Mouse (Mus musculus) stomach, embryonic 14.5 days (tissue): ENCODE measurements around the gene Mns1. TPM values are rescaled to one million over a fixed set of nuclear protein-coding genes. Genes with fewer than 3 reads are reported as not detected.

Experiments used
- ATAC-seq: fragments of 200-750 bp; cut with Nextera tagmentation; 2 replicates; pipeline ENCODE4 v1.8.0; 2017; ENCODE audit warnings: low read depth, moderate TSS enrichment; ENCODE audit not compliant: insufficient number of reproducible peaks, insufficient read depth, low FRiP score
- H3K27ac ChIP-seq: fragments of 300-500 bp; sonication (generic); 2 replicates; pipeline ENCODE4 v1.5.1; 2014; ENCODE audit warnings: mild to moderate bottlenecking, low read length, moderate library complexity, mixed read lengths
- H3K27me3 ChIP-seq: fragments of 300-500 bp; sonication (generic); 2 replicates; pipeline ENCODE4 v1.6.1; 2014; ENCODE audit warnings: low read length, control low read depth, mixed read lengths; ENCODE audit not compliant: control insufficient read depth, insufficient read depth
- H3K36me3 ChIP-seq: fragments of 300-500 bp; sonication (generic); 2 replicates; pipeline ENCODE4 v1.6.1; 2014; ENCODE audit warnings: mild to moderate bottlenecking, control low read depth, low read length, moderate library complexity, mixed read lengths; ENCODE audit not compliant: control insufficient read depth, insufficient read depth
- H3K4me1 ChIP-seq: fragments of 300-500 bp; sonication (generic); 2 replicates; pipeline ENCODE4 v1.6.1; 2014; ENCODE audit warnings: low read length, control low read depth, mixed read lengths; ENCODE audit not compliant: control insufficient read depth, insufficient read depth
- H3K4me2 ChIP-seq: fragments of 300-500 bp; sonication (generic); replicated peaks from 2 replicates; pipeline ENCODE4 v1.6.1; 2014; ENCODE audit warnings: low read depth, low read length, control low read depth
- H3K4me3 ChIP-seq: fragments of 300-500 bp; sonication (generic); 2 replicates; pipeline ENCODE4 v1.5.1; 2014; ENCODE audit warnings: low read depth, low read length, control low read depth
- H3K9ac ChIP-seq: fragments of 300-500 bp; sonication (generic); replicated peaks from 2 replicates; pipeline ENCODE4 v1.6.1; 2014; ENCODE audit warnings: low read depth, mild to moderate bottlenecking, control low read depth, low read length, moderate library complexity, mixed read lengths
- H3K9me3 ChIP-seq: fragments of 300-500 bp; sonication (generic); 2 replicates; pipeline ENCODE4 v1.6.1; 2016; ENCODE audit warnings: low read depth, low read length, control low read depth; ENCODE audit not compliant: control insufficient read depth
- WGBS: fragments of 180-500 bp; shearing (Covaris S2); extraction: QIAGEN DNeasy Blood & Tissue Kit; methylation state at CpG from one replicate; pipeline ENCODE4 v1.1.7; 2014; 5-methylcytosine and 5-hydroxymethylcytosine counted together
- polyA plus RNA-seq: library from polyadenylated mRNA; unstranded; fragments of >200 nt; fragmentation: Nextera tagmentation; extraction: Ambion mirVana; gene quantifications from 2 replicates; pipeline ENCODE4 v1.2.1, GENCODE M21; 2014

Gene Mns1
- polyA plus RNA-seq, 1 experiment from 2014 or later, result 22.6 TPM

DNA sequence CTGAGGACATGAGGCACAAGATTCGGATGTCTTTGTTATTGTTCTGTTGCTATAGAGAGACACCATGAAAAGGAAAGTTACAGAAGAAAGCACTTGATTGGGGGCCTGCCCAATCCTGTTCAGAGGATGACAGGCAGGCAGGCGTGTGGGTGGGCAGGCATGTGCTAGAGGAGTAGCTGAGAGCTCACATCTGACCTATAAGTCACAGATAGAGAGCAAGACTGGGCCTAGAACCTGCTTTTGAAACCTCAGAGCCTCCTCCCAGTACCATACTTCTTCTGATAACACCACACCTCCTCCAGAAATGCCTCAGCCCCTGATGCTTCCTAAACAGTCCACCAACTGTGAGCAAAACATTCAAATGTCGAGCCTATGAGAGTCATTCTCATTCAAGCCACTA lies 19.4 kb upstream of the Mns1 start:
- Histone ChIP-seq H3K9me3 (no peaks in the 10 kb centered on the region), H3K4me1 (peaks cover 8% of the 10 kb centered on the region; the same call in 1 of the 2 replicates), H3K4me2 (no peak overlapping the region), H3K27ac (no peak overlapping the region), H3K4me3 (no peak overlapping the region), H3K36me3 (no peaks in the 10 kb centered on the region), H3K27me3 (no peaks in the 10 kb centered on the region), H3K9ac (no peak overlapping the region)
- 91% methylated on average over 3 of the region's 3 CpGs for WGBS
- ATAC-seq, result no peak

DNA sequence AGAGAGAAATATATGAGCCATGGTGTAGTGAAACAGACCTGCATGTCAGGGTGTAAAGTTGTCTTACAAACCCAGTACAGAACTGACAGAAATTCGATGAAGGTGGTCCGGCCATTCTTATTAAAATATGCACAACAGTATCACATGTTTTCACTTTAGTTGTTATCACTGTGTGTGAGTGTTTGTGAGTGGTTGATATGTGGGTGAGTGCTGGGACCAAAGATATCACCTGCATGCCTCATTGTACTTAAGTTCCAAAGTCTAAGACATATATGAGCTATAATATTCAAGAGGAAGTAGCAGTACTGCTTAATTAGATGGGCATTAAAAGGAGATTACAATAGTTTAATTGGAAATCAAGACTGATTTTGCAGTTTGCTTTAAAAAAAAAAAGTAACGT lies 17.3 kb upstream of the Mns1 start:
- no peak for ATAC-seq
- WGBS, result 78% methylated on average over 3 of the region's 3 CpGs
- H3K27me3 ChIP-seq, result no peaks in the 10 kb centered on the region
- no peak overlapping the region for H3K4me3 ChIP-seq
- H3K36me3 ChIP-seq, result no peaks in the 10 kb centered on the region
- no peak overlapping the region for H3K4me2 ChIP-seq
- no peak overlapping the region for H3K9ac ChIP-seq
- no peaks in the 10 kb centered on the region for H3K9me3 ChIP-seq
- H3K4me1 ChIP-seq, result peaks cover 8% of the 10 kb centered on the region; the same call in 1 of the 2 replicates
- no peak overlapping the region for H3K27ac ChIP-seq

DNA sequence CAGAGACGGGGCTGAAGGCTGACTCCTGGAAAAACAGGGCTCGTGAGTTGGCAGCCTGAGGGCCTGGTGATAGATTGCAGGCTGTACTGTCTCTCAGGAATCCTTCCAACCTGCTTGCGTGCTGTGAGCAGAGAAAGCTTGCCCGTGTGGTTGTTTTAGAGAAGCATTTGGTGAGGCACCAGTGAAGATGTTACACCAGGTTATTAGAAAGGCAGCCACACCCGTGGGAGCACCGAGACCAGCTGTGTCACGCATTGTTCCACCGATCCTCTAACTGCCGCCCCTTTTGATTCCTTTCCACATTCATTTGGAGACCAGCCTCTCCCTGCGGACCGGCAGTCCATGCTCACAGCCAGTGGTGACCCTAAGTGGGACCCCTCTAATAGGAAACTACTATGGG lies 15.5 kb upstream of the Mns1 start:
- Histone ChIP-seq H3K9me3 (no peaks in the 10 kb centered on the region), H3K4me2 (0 out of 2 replicates have a peak overlapping the region, but pooled peaks have one; percentile 7), H3K36me3 (no peaks in the 10 kb centered on the region), H3K4me1 (peaks cover 8% of the 10 kb centered on the region; the same call in 1 of the 2 replicates), H3K9ac (no peak overlapping the region), H3K27me3 (no peaks in the 10 kb centered on the region), H3K4me3 (no peak overlapping the region), H3K27ac (no peak overlapping the region)
- WGBS, result 50% methylated on average over 11 of the region's 11 CpGs
- ATAC-seq, result no peak

DNA sequence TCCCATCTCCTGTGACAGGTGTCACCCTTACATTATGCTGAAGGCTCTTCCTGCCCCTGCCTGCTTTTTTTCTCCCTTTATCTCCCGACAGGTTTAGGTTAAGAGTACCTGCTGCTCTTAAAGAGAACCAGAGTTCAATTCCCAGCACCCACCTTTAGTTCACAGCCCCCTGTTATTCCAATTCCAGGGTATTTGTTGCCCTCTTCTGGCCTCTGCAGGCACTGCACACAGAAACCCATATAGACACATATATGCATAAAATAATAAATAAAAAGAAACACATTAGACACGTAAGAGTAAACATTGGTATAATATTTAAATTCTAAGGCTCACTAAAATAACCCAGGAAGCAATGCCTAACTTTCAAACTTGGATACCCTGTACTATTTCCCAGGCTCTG lies 15.1 kb upstream of the Mns1 start:
- 79% methylated on average over 2 of the region's 2 CpGs for WGBS
- Histone ChIP-seq H3K4me3 (no peak overlapping the region), H3K9me3 (no peaks in the 10 kb centered on the region), H3K4me2 (no peak overlapping the region), H3K4me1 (peaks cover 8% of the 10 kb centered on the region; the same call in 1 of the 2 replicates), H3K9ac (no peak overlapping the region), H3K36me3 (no peaks in the 10 kb centered on the region), H3K27ac (no peak overlapping the region), H3K27me3 (no peaks in the 10 kb centered on the region)
- no peak for ATAC-seq

DNA sequence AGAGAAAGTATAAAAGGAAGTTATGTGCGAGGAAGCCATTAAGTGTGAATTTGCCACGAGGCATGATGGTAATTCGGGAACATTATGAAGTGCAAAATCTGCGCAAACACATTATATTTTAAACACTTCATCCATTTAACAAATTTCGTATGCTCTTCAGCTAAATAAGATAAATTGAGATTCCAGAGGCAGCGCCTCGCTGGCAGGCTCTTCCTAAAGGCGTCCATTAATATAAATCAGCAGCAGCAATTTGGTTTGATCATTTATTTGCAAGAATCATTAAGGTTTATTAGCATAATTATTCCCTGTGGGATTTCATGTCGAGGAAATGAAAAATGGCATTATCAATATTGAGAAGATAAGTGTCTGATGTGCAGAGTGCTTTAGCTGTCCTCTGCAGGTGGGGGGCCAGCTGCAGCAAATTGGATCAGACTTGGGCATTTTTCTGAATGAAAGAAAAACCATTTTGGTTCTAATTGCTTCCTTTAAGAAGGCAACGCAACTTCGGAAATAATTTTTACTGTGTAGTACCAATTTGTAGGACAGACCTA lies 12.4 kb upstream of the Mns1 start:
- H3K9ac ChIP-seq, result no peak overlapping the region
- H3K4me1 ChIP-seq, result peaks cover 8% of the 10 kb centered on the region; the same call in 1 of the 2 replicates
- ATAC-seq, result no peak
- H3K4me2 ChIP-seq, result no peak overlapping the region
- H3K27ac ChIP-seq, result no peak overlapping the region
- 50% methylated on average over 11 of the region's 11 CpGs for WGBS
- no peak overlapping the region for H3K4me3 ChIP-seq
- H3K27me3 ChIP-seq, result no peaks in the 10 kb centered on the region
- no peaks in the 10 kb centered on the region for H3K36me3 ChIP-seq
- H3K9me3 ChIP-seq, result no peaks in the 10 kb centered on the region

DNA sequence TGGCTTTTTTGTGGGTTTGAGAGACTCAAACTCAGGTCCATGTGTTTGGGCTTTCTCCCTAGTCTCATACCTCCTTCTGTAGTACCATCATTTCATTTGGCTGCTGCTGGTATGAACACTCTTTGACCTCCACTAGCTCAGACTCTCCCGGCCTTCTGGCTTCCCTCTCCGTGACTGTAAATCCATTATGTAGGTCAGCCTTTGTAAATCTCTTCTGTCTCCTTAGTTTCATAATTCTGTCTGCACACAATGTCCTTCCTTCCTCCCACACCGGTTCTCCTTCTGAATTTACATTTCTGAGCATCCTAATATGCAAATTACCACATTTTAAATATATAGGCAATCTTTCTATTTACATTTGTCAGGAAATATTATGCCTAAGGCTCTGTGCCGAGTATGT lies 9.9 kb upstream of the Mns1 start:
- H3K9me3 ChIP-seq, result no peaks in the 10 kb centered on the region
- no peak overlapping the region for H3K9ac ChIP-seq
- H3K27me3 ChIP-seq, result no peaks in the 10 kb centered on the region
- H3K4me1 ChIP-seq, result no peaks in the 10 kb centered on the region
- H3K4me2 ChIP-seq, result no peak overlapping the region
- ATAC-seq, result no peak
- 46% methylated on average over 4 of the region's 4 CpGs for WGBS
- no peak overlapping the region for H3K27ac ChIP-seq
- no peak overlapping the region for H3K4me3 ChIP-seq
- no peaks in the 10 kb centered on the region for H3K36me3 ChIP-seq

DNA sequence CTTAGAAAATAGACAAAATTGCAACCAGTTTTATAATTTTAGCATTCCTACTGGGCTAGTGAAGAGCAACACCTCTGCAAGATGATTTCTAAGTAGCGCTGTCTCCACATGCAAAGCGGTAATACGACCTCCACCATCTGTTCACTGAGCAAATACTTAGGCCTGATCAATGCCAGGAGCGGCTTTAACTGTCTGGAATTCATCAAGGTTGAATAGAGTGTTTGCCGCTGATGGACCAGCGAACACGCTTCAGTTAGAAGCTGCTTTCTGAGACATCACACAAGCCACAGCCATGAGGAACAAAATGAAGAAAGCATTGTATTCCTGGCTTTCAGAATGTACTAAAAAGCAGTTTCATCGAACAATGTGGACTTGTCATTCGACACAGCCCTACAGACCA lies 2.9 kb upstream of the Mns1 start:
- H3K4me2 ChIP-seq, result no peak overlapping the region
- 66% methylated on average over 9 of the region's 9 CpGs for WGBS
- no peaks in the 10 kb centered on the region for H3K9me3 ChIP-seq
- H3K27ac ChIP-seq, result no peak overlapping the region
- ATAC-seq, result no peak
- H3K36me3 ChIP-seq, result no peaks in the 10 kb centered on the region
- H3K27me3 ChIP-seq, result no peaks in the 10 kb centered on the region
- no peak overlapping the region for H3K9ac ChIP-seq
- peaks cover 10% of the 10 kb centered on the region; the same call in 1 of the 2 replicates for H3K4me1 ChIP-seq
- H3K4me3 ChIP-seq, result no peak overlapping the region

DNA sequence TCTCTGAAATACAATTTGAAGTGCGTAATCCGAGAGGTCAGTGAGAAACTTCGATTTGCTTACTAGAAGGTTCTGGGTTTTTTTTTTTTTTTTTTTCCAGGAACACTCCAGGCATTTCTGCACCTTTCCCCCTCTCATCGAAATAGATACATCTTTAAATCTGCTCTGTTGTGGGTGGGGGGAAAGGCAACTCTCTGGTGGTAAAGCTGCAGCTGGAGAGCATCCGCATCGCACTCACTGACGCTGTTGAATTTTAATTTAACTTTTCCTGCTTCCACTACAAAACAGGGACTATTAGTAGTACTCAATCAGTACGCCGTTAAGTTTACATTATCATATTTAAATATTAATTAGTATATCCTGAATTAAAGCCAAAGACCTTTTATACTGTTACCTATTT lies 938 bp downstream of the Mns1 start:
- WGBS, result 2% methylated on average over 9 of the region's 9 CpGs
- Histone ChIP-seq H3K36me3 (no peaks in the 10 kb centered on the region), H3K27ac (no peak overlapping the region), H3K9me3 (no peaks in the 10 kb centered on the region), H3K9ac (peak overlapping the region; percentile 33), H3K4me2 (peak overlapping the region; percentile 87), H3K4me3 (peak overlapping the region; percentile 62), H3K27me3 (no peaks in the 10 kb centered on the region), H3K4me1 (peaks cover 10% of the 10 kb centered on the region; the same call in 1 of the 2 replicates)
- ATAC-seq, result no peak

DNA sequence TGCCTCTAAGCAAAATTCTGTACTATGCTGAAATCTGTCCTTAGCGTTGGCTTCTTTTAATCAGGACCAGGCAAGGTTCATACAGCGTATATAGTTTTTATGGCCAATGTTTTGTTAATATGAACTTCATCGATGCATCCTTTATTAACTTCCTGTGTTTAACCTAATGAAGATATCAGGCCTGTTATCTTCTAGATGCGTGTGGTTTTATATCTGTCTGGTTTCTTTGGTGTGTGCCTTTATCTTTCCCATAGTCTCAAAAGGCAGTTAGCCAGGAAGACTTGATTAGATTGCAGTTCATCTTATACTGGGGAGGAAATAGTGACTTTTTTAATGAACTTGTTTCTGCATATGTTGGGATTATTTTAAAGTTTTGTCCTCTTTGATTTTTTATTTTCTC lies 2.5 kb downstream of the Mns1 start:
- H3K9me3 ChIP-seq, result no peaks in the 10 kb centered on the region
- H3K9ac ChIP-seq, result no peak overlapping the region
- H3K4me1 ChIP-seq, result peaks cover 10% of the 10 kb centered on the region; the same call in 1 of the 2 replicates
- H3K4me3 ChIP-seq, result no peak overlapping the region
- H3K27ac ChIP-seq, result no peak overlapping the region
- no peak for ATAC-seq
- no peaks in the 10 kb centered on the region for H3K27me3 ChIP-seq
- 91% methylated on average over 4 of the region's 4 CpGs for WGBS
- no peak overlapping the region for H3K4me2 ChIP-seq
- H3K36me3 ChIP-seq, result no peaks in the 10 kb centered on the region
